Mouse (Mus musculus): ENCODE measurements around the gene Sel1l3.

The Sel1l3 gene

GRCm38 (mm10) chr5:53213711-53214352 is at the start of gene Sel1l3:
TSS of gene Sel1l3 (minus strand) at chr5:53213927.
- no peak for DNase-seq (ENCODE audit: low spot score in 2 of 2)

GRCm38 (mm10) chr5:53261999-53262398 is 48.3 kb upstream of the Sel1l3 start:
- DNase-seq (ENCODE audit: low spot score in 2 of 2): no peak

- no peak for DNase-seq (ENCODE audit: low spot score in 2 of 2)
Observed at GRCm38 (mm10) chr5:53259894-53260293, 46.2 kb upstream of the Sel1l3 start.

GRCm38 (mm10) chr5:53258038-53258786 is 44.5 kb upstream of the Sel1l3 start:
- DNase-seq (ENCODE audit: low spot score in 2 of 2): peak in 1 of 2 experiments; percentile 20

- DNase-seq (ENCODE audit: low spot score in 2 of 2): no peak
Observed at GRCm38 (mm10) chr5:53254821-53255220, 41.1 kb upstream of the Sel1l3 start.

GRCm38 (mm10) chr5:53254154-53254553 is 40.4 kb upstream of the Sel1l3 start:
- no peak for DNase-seq (ENCODE audit: low spot score in 2 of 2)

- DNase-seq (ENCODE audit: low spot score in 2 of 2): no peak
Observed at GRCm38 (mm10) chr5:53249431-53250061, 35.8 kb upstream of the Sel1l3 start.

- no peak for DNase-seq (ENCODE audit: low spot score in 2 of 2)
Observed at GRCm38 (mm10) chr5:53248499-53248898, 34.8 kb upstream of the Sel1l3 start.

GRCm38 (mm10) chr5:53243933-53244332 is 30.2 kb upstream of the Sel1l3 start:
- no peak for DNase-seq (ENCODE audit: low spot score in 2 of 2)

GRCm38 (mm10) chr5:53242865-53243499 is 29.3 kb upstream of the Sel1l3 start:
- no peak for DNase-seq (ENCODE audit: low spot score in 2 of 2)

- DNase-seq (ENCODE audit: low spot score in 2 of 2): no peak
Observed at GRCm38 (mm10) chr5:53241963-53242362, 28.2 kb upstream of the Sel1l3 start.

GRCm38 (mm10) chr5:53241109-53241508 is 27.4 kb upstream of the Sel1l3 start:
- DNase-seq (ENCODE audit: low spot score in 2 of 2): no peak

GRCm38 (mm10) chr5:53239831-53240440 is 26.2 kb upstream of the Sel1l3 start:
- no peak for DNase-seq (ENCODE audit: low spot score in 2 of 2)

GRCm38 (mm10) chr5:53239189-53239588 is 25.5 kb upstream of the Sel1l3 start:
- no peak for DNase-seq (ENCODE audit: low spot score in 2 of 2)

GRCm38 (mm10) chr5:53238761-53239160 is 25.0 kb upstream of the Sel1l3 start:
- DNase-seq (ENCODE audit: low spot score in 2 of 2): no peak

- DNase-seq (ENCODE audit: low spot score in 2 of 2): no peak
Observed at GRCm38 (mm10) chr5:53236749-53237148, 23.0 kb upstream of the Sel1l3 start.

GRCm38 (mm10) chr5:53236136-53236535 is 22.4 kb upstream of the Sel1l3 start:
- no peak for DNase-seq (ENCODE audit: low spot score in 2 of 2)

- no peak for DNase-seq (ENCODE audit: low spot score in 2 of 2)
Observed at GRCm38 (mm10) chr5:53235551-53235950, 21.8 kb upstream of the Sel1l3 start.

- no peak for DNase-seq (ENCODE audit: low spot score in 2 of 2)
Observed at GRCm38 (mm10) chr5:53230560-53230959, 16.8 kb upstream of the Sel1l3 start.

- no peak for DNase-seq (ENCODE audit: low spot score in 2 of 2)
Observed at GRCm38 (mm10) chr5:53225434-53225833, 11.7 kb upstream of the Sel1l3 start.

GRCm38 (mm10) chr5:53214801-53215200 is 1.1 kb upstream of the Sel1l3 start:
- no peak for DNase-seq (ENCODE audit: low spot score in 2 of 2)

- DNase-seq (ENCODE audit: low spot score in 2 of 2): no peak
Observed at GRCm38 (mm10) chr5:53214362-53214761, 635 bp upstream of the Sel1l3 start.

Measured in frontal cortex, postnatal 25 days (tissue).